Comparison of ENCODE assay signal across 15 mouse cellular contexts in the genomic region with DNA sequence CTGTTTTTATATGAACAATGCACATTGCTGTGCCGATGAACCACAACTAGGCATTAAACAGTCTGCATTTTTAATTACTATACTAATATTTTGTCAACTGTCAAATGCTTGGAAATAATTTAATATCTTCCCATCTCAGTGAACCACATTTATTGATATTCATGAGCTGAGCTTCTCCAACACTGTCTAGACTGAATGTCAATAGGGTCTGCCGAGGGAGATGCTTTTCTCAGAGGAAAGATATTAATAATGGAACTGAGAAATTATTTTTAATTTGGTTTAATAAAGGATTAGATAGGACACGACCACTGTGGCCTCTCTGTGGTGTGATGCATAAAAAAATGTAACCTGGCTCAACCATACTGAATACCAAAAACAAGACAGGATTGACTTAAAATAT.
"Had no signal": no experiment of that assay in that cellular context is flagged by ENCODE, and none has a peak within 500 bp of the region (broad histone marks: within the 10 kb centered on the region; RNA-seq: fewer than 3 reads in every experiment).

No protein-coding gene starts in this region.

- H3K9ac ChIP-seq: neural tube, embryonic 15.5 days; stomach, embryonic 15.5 days had no signal

- H3K9me3 ChIP-seq: neural tube, embryonic 15.5 days; stomach, embryonic 15.5 days had no signal

- H3K27ac ChIP-seq: neural tube, embryonic 15.5 days; stomach, embryonic 15.5 days; stomach, postnatal 0 days had no signal

- H3K4me1 ChIP-seq: neural tube, embryonic 15.5 days; stomach, embryonic 15.5 days had no signal

- H3K4me3 ChIP-seq: neural tube, embryonic 15.5 days; stomach, embryonic 15.5 days had no signal

- H3K4me2 ChIP-seq: neural tube, embryonic 15.5 days; stomach, embryonic 15.5 days had no signal

- H3K36me3 ChIP-seq: neural tube, embryonic 15.5 days; stomach, embryonic 15.5 days had no signal

- DNase-seq: retina, postnatal 1 day; right cerebral cortex, adult 18-20 months; right cerebral cortex, postnatal 14 days; right cerebral cortex, postnatal 25 days; right cerebral cortex, postnatal 4 days; spleen, adult 18-20 months; thymus, adult 18-20 months; thymus, adult 2 months; thymus, postnatal 14 days; thymus, postnatal 25 days; thymus, postnatal 36 days; thymus, postnatal 4 days had no signal

- H3K27me3 ChIP-seq: neural tube, embryonic 15.5 days; stomach, embryonic 15.5 days had no signal
